Mouse (Mus musculus): ENCODE measurements at regions not wholly inside any gene's neighbourhood (a gene's known extent, or its start where the extent isn't known, plus 50 kb on each side); places are given as distances from the start of the nearest gene placed in this dataset.

DNA sequence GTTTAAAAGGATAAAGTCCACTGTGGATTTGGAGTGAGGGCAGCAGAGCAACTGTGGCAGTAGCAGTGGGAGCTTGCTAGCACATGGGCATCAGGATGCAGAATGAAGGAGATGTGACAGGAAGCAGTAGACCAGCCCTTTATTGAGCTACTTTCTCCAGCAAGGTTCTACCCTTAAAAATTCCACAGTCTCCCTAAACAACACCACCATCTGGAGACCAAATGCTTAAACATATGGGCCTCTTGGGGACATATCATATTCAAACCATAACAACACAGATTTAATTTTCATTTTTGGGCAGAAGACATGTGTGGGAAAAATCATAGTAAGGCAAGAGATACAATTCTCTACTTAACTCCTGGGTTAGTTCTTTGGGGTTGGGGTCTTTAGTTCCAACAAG is 656.1 kb downstream of the Ets1 start:
- intact Hi-C loops (cut with DNase I; ENCODE audit: low total_unique reads) = no loop called here
- DNase-seq = no peak

GRCm38 (mm10) chr9:33295925-33296324 is 659.9 kb downstream of the Ets1 start:
- peak; percentile 3 for DNase-seq
- intact Hi-C loops (cut with DNase I; ENCODE audit: low total_unique reads) = no loop called here

DNA sequence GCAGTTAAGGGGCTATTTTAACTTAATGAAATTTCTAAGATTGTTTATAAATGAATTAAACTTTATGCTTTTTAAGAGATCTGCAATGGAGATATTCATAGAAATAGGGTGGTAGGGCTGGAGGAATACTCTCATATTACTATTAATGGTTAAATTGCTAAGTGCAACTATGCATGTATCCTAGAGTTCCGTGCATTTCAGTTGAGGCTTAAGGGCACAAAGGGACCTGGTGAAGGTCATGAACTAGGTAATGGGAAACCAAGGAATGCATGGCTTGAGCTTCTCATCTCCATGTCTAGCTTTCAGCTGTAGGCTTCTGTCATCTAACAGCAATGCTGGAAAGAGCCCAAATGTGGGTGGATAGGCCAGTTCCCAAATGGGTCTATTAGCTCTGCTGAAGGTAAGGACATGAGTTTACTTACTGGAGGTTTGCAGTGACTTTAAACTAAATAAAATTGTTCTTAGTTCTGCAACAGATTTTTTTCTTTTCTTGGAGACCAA is 683.6 kb downstream of the Ets1 start:
- DNase-seq = no peak
- intact Hi-C loops (cut with DNase I; ENCODE audit: low total_unique reads) = no loop called here

GRCm38 (mm10) chr9:33327722-33328121 is 691.7 kb downstream of the Ets1 start:
- DNase-seq = no peak
- intact Hi-C loops (cut with DNase I; ENCODE audit: low total_unique reads) = no loop called here

DNA sequence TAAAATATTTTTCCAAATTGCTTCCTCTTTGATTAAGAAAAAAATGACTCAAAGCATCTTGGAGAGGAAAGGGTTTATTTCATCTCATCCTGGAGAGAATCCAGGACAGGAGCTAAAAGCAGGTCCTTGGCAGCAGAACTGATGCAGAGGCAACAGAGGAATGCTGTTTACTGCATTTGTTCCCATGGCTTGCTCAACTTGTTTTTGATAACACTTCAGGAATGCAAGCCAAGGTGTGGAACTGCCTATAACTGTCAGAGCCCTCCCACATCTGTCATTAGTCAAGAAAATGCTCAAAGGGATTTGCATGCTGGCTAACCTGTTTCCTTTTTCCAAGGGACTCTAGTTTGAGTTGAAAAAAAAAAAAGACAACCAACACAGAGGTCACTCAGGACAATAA is 714.2 kb downstream of the Ets1 start:
- intact Hi-C loops (cut with DNase I; ENCODE audit: low total_unique reads) = no loop called here
- DNase-seq = no peak

DNA sequence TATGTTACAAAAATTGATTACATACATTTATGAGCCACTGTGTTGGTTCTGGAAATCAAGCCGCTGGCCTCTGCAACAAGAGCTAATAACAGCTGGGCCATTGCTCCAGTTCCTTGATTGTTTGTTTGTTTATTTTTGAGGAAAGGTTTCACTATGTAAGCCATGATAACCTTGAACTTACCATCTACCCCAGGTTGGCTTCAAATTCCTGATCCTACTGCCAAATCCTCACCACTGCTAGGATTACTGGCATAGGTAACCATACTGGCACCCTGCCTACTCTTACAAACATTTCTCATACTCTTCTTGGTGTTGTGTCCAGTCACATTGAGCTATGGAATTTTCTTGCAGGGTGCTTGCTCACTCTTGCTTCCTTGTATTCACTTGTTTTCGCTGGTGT is 720.6 kb downstream of the Ets1 start:
- DNase-seq = no peak
- intact Hi-C loops (cut with DNase I; ENCODE audit: low total_unique reads) = no loop called here

GRCm38 (mm10) chr9:33360966-33361365 is 724.9 kb downstream of the Ets1 start:
- no peak for DNase-seq
- intact Hi-C loops (cut with DNase I; ENCODE audit: low total_unique reads) = no loop called here

DNA sequence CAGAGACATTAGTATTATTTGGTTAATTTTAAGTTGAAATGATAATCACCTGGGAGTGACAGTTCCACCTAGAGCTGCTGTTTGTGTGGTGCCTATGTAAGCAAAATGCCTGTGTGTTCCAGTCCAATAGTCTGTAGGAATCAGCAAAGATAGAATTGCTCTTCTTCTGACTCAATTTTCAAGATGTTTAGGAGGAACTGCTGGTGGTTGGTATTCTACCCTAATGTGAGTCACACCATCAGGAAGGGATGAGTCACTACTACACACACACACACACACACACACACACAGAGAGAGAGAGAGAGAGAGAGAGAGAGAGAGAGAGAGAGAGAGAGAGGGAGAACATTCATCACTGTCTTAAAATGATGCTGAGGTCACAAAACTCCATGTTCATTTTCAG is 753.1 kb downstream of the Ets1 start:
- DNase-seq = no peak
- intact Hi-C loops (cut with DNase I; ENCODE audit: low total_unique reads) = no loop called here

- DNase-seq = no peak
- intact Hi-C loops (cut with DNase I; ENCODE audit: low total_unique reads) = no loop called here
These were observed 768.7 kb downstream of the Ets1 start for GRCm38 (mm10) chr9:33404691-33405090.

- intact Hi-C loops (cut with DNase I; ENCODE audit: low total_unique reads) = no loop called here
- no peak for DNase-seq
These were observed 771.5 kb downstream of the Ets1 start for GRCm38 (mm10) chr9:33407517-33407916.

- intact Hi-C loops (cut with DNase I; ENCODE audit: low total_unique reads) = no loop called here
These were observed 787.8 kb downstream of the Ets1 start for GRCm38 (mm10) chr9:33423781-33424180.

DNA sequence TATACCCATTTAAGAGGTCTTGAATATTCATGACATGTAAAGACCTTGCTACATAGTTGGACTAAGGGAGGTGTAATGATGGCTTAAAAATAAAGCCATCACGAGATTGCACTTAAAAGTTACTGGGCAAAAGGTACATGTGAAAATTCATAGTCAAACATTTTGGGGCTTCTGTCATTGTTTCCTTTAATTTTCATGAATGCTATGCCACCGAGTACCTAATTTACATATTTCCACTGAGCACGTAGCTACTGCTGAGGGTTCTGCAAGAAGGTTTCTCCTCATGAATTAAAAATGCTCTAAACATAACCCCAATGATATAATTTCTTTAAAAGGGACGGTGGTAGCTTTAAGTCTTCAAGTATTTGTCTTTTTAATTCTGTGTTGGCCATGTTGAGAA is 800.4 kb downstream of the Ets1 start:
- intact Hi-C loops (cut with DNase I; ENCODE audit: low total_unique reads) = no loop called here

More at GRCm38 (mm10) chr9:33423781-33424180, 787.8 kb downstream of the Ets1 start:
- DNase-seq = no peak

GRCm38 (mm10) chr9:33442266-33442665 is 806.2 kb downstream of the Ets1 start:
- intact Hi-C loops (cut with DNase I; ENCODE audit: low total_unique reads) = no loop called here
- no peak for DNase-seq

More for the DNA sequence above, 800.4 kb downstream of the Ets1 start:
- DNase-seq = no peak

GRCm38 (mm10) chr9:33445902-33446301 is 809.9 kb downstream of the Ets1 start:
- intact Hi-C loops (cut with DNase I; ENCODE audit: low total_unique reads) = no loop called here
- DNase-seq = no peak

GRCm38 (mm10) chr9:33475106-33475505 is 839.1 kb downstream of the Ets1 start:
- intact Hi-C loops (cut with DNase I; ENCODE audit: low total_unique reads) = no loop called here

GRCm38 (mm10) chr9:33482845-33483540 is 847.0 kb downstream of the Ets1 start:
- intact Hi-C loops (cut with DNase I; ENCODE audit: low total_unique reads) = no loop called here
- no peak for DNase-seq

More at GRCm38 (mm10) chr9:33475106-33475505, 839.1 kb downstream of the Ets1 start:
- DNase-seq = no peak

GRCm38 (mm10) chr9:33483541-33483846 is 847.5 kb downstream of the Ets1 start:
- intact Hi-C loops (cut with DNase I; ENCODE audit: low total_unique reads) = no loop called here

GRCm38 (mm10) chr9:33533101-33533810 is 897.2 kb downstream of the Ets1 start:
- DNase-seq = no peak
- intact Hi-C loops (cut with DNase I; ENCODE audit: low total_unique reads) = no loop called here

More at GRCm38 (mm10) chr9:33483541-33483846, 847.5 kb downstream of the Ets1 start:
- DNase-seq = no peak

DNA sequence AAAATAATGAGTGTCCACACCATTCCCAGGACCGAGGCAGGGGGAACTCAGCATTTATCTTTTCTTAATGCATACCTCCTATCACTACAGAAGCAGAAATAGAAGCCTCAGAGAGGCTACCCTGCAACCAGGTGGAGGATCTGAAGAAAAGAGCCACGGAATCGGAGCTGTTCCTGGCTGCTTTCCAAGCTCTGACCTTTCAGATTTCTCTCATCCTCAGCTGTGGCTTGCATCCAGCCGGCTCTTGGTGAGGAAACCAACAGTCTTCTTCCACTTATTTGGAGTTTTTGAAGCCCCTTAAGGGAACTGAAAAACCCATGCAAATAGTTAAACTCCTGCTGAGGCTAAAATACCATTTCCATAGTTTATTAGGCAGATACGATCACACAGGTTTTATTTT is 907.3 kb downstream of the Ets1 start:
- intact Hi-C loops (cut with DNase I; ENCODE audit: low total_unique reads) = no loop called here
- peak; percentile 4 for DNase-seq

DNA sequence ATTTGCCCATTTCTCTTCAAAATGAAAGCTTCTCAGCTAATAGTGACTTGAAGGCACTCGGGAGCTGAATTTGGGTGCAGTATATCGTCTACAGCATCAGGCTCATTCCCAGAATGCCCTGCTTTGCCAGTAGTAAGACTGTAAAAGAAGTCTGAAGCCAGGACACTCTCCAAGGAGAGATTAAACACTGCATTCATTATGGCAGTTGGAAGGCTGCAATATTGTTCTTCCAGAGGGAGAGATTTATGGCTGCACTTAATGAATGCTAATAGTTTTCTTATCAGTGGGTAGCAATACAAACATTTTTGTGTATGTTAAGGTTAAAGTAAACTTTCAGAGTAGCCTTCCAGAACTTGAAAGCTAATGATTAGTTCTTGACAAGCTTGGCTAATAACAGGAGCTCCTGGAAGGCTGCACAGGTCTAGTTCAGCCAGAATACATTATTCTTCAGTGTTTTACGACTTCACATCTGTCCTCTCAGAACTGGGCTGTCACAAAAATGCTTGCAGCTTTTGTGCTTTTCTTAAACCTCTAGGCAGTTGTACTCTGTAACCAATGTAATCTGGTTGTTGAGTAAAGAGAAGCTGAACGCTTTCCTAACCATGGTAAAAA is 910.2 kb downstream of the Ets1 start:
- no peak for DNase-seq
- intact Hi-C loops (cut with DNase I; ENCODE audit: low total_unique reads) = no loop called here

DNA sequence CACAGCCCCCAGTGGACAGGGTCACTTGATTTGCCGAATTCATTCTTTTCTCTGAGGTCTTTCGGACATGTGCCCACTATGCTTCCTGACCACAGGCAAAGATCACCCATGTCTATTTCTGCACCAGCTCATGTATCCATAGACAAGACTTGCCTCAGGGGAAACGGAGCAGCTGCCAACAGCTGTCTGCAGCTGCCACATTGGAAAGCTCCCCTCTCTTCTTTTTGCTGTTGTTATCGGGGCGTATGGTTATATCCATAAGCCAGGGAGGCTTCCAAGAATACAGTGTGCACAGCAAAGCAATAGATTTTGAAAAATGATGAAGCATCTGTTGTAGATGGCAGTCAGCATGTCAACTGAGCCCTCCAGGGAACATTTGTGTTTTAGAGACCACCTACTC is 913.4 kb downstream of the Ets1 start:
- intact Hi-C loops (cut with DNase I; ENCODE audit: low total_unique reads) = no loop called here
- DNase-seq = no peak

Measured in gastrocnemius, postnatal 14 days (tissue).